Mouse (Mus musculus): ENCODE measurements around the gene Hrct1. TPM values are rescaled to one million over a fixed set of nuclear protein-coding genes. Genes with fewer than 3 reads are reported as not detected.

The Hrct1 gene
- polyA plus RNA-seq, 1 experiment from 2014 or later, result 0.18 TPM

- Histone ChIP-seq H3K36me3 (replicated peaks; ENCODE audit: control insufficient read depth, insufficient read depth, low read depth, low read length) (no peaks in the 10 kb centered on the region), H3K9ac (replicated peaks; ENCODE audit: low read length) (no peak overlapping the region), H3K27me3 (ENCODE audit: control insufficient read depth, insufficient read depth, low read length) (no peaks in the 10 kb centered on the region), H3K4me1 (ENCODE audit: control insufficient read depth, insufficient read depth, low read length) (no peaks in the 10 kb centered on the region), H3K9me3 (replicated peaks; ENCODE audit: control insufficient read depth, low read length) (no peaks in the 10 kb centered on the region), H3K4me2 (ENCODE audit: low read depth, low read length) (no peak overlapping the region), H3K27ac (replicated peaks; ENCODE audit: low read depth, low read length) (no peak overlapping the region), H3K4me3 (ENCODE audit: low read depth, low read length) (no peak overlapping the region)
- ATAC-seq (replicated peaks; ENCODE audit: insufficient number of reproducible peaks, low FRiP score, low TSS enrichment, low read depth) (no peak), DNase-seq (ENCODE audit: low spot score) (no peak)
- 92% methylated on average over 2 of the region's 2 CpGs for WGBS
Observed at GRCm38 (mm10) chr4:43769374-43769773, 42.4 kb downstream of the Hrct1 start.

- DNase-seq (ENCODE audit: low spot score) (no peak), ATAC-seq (replicated peaks; ENCODE audit: insufficient number of reproducible peaks, low FRiP score, low TSS enrichment, low read depth) (no peak)
- Histone ChIP-seq H3K9ac (replicated peaks; ENCODE audit: low read length) (no peak within 1 kb of the TSS), H3K9me3 (replicated peaks; ENCODE audit: control insufficient read depth, low read length) (no peaks in the 10 kb centered on the region), H3K36me3 (replicated peaks; ENCODE audit: control insufficient read depth, insufficient read depth, low read depth, low read length) (no peaks in the 10 kb centered on the region), H3K4me1 (ENCODE audit: control insufficient read depth, insufficient read depth, low read length) (no peaks in the 10 kb centered on the region), H3K27me3 (ENCODE audit: control insufficient read depth, insufficient read depth, low read length) (no peaks in the 10 kb centered on the region), H3K4me3 (ENCODE audit: low read depth, low read length) (no peak within 1 kb of the TSS), H3K27ac (replicated peaks; ENCODE audit: low read depth, low read length) (no peak within 1 kb of the TSS), H3K4me2 (ENCODE audit: low read depth, low read length) (no peak within 1 kb of the TSS)
- 88% methylated on average over 6 of the region's 6 CpGs for WGBS
Observed at GRCm38 (mm10) chr4:43770909-43771308, 43.9 kb downstream of the Hrct1 start, which contains the start of gene Olfr159. Gene Olfr159, minus strand, starts transcription at chr4:43771009.

DNA sequence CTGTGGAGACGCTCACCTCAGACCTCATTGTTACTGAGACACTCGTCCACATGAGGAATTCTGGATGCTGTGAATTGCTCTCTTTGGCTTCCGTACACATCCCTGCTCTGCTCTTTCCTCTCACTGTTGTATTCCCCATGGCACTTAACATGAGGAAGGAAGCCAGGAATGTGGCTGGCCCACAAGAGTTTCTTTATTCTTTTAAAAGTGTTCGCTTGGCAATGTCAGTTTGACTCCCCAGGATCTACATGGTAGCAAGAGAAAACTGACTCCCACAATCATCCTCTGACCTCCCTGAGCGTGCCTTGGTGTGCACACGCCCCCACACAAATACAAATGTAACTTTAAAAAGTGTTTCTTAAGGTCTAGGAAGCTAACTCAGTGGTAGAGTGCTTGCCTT, 44.6 kb downstream of the Hrct1 start:
- no peak for ATAC-seq (replicated peaks; ENCODE audit: insufficient number of reproducible peaks, low FRiP score, low TSS enrichment, low read depth)
- Histone ChIP-seq H3K9me3 (replicated peaks; ENCODE audit: control insufficient read depth, low read length) (no peaks in the 10 kb centered on the region), H3K4me3 (ENCODE audit: low read depth, low read length) (no peak overlapping the region), H3K9ac (replicated peaks; ENCODE audit: low read length) (no peak overlapping the region), H3K36me3 (replicated peaks; ENCODE audit: control insufficient read depth, insufficient read depth, low read depth, low read length) (no peaks in the 10 kb centered on the region), H3K4me1 (ENCODE audit: control insufficient read depth, insufficient read depth, low read length) (no peaks in the 10 kb centered on the region), H3K27me3 (ENCODE audit: control insufficient read depth, insufficient read depth, low read length) (no peaks in the 10 kb centered on the region), H3K27ac (replicated peaks; ENCODE audit: low read depth, low read length) (no peak overlapping the region), H3K4me2 (ENCODE audit: low read depth, low read length) (no peak overlapping the region)
- DNase-seq (ENCODE audit: low spot score), result no peak
- 53% methylated on average over 6 of the region's 6 CpGs for WGBS

- Histone ChIP-seq H3K27ac (replicated peaks; ENCODE audit: low read depth, low read length) (no peak overlapping the region), H3K27me3 (ENCODE audit: control insufficient read depth, insufficient read depth, low read length) (no peaks in the 10 kb centered on the region), H3K4me1 (ENCODE audit: control insufficient read depth, insufficient read depth, low read length) (no peaks in the 10 kb centered on the region), H3K36me3 (replicated peaks; ENCODE audit: control insufficient read depth, insufficient read depth, low read depth, low read length) (no peaks in the 10 kb centered on the region), H3K4me2 (ENCODE audit: low read depth, low read length) (no peak overlapping the region), H3K9me3 (replicated peaks; ENCODE audit: control insufficient read depth, low read length) (no peaks in the 10 kb centered on the region), H3K9ac (replicated peaks; ENCODE audit: low read length) (no peak overlapping the region), H3K4me3 (ENCODE audit: low read depth, low read length) (no peak overlapping the region)
- DNase-seq (ENCODE audit: low spot score), result no peak
- no peak for ATAC-seq (replicated peaks; ENCODE audit: insufficient number of reproducible peaks, low FRiP score, low TSS enrichment, low read depth)
- 39% methylated on average over 2 of the region's 2 CpGs for WGBS
Observed at GRCm38 (mm10) chr4:43772304-43772703, 45.3 kb downstream of the Hrct1 start.

Other genes with a start within 250 kb of the Hrct1 start
- not detected in 2 replicates for gene Sit1, start 243.5 kb upstream of the Hrct1 start, polyA plus RNA-seq (2014; fragmentation: Nextera tagmentation; extraction: Ambion mirVana)
- gene Ccdc107, start 234.3 kb upstream of the Hrct1 start, polyA plus RNA-seq (2014; fragmentation: Nextera tagmentation; extraction: Ambion mirVana), result 54.6 and 61.1 TPM in 2 replicates
- 41.0 and 43.7 TPM in 2 replicates for gene Arhgef39, start 227.5 kb upstream of the Hrct1 start, polyA plus RNA-seq (2014; fragmentation: Nextera tagmentation; extraction: Ambion mirVana)
- gene Car9, start 220.2 kb upstream of the Hrct1 start, polyA plus RNA-seq (2014; fragmentation: Nextera tagmentation; extraction: Ambion mirVana), result 0.41 and 0.52 TPM in 2 replicates
- 97.9 and 99.1 TPM in 2 replicates for gene Tpm2, start 203.4 kb upstream of the Hrct1 start, polyA plus RNA-seq (2014; fragmentation: Nextera tagmentation; extraction: Ambion mirVana)
- 41.0 and 41.7 TPM in 2 replicates for gene Creb3, start 164.9 kb upstream of the Hrct1 start, polyA plus RNA-seq (2014; fragmentation: Nextera tagmentation; extraction: Ambion mirVana)
- 40.6 and 42.1 TPM in 2 replicates for gene Tln1, start 164.5 kb upstream of the Hrct1 start, polyA plus RNA-seq (2014; fragmentation: Nextera tagmentation; extraction: Ambion mirVana)
- 21.1 and 30.4 TPM in 2 replicates for gene Rgp1, start 148.5 kb upstream of the Hrct1 start, polyA plus RNA-seq (2014; fragmentation: Nextera tagmentation; extraction: Ambion mirVana)
- gene Gba2, start 148.3 kb upstream of the Hrct1 start, polyA plus RNA-seq (2014; fragmentation: Nextera tagmentation; extraction: Ambion mirVana), result 21.0 and 21.1 TPM in 2 replicates
- not detected in 2 replicates for gene Msmp, start 142.7 kb upstream of the Hrct1 start, polyA plus RNA-seq (2014; fragmentation: Nextera tagmentation; extraction: Ambion mirVana)
- 16.6 and 18.2 TPM in 2 replicates for gene Npr2, start 95.3 kb upstream of the Hrct1 start, polyA plus RNA-seq (2014; fragmentation: Nextera tagmentation; extraction: Ambion mirVana)
- gene Spag8, start 73.6 kb upstream of the Hrct1 start, polyA plus RNA-seq (2014; fragmentation: Nextera tagmentation; extraction: Ambion mirVana), result 1.1 and 1.8 TPM in 2 replicates
- 76.3 and 84.7 TPM in 2 replicates for gene Hint2, start 70.7 kb upstream of the Hrct1 start, polyA plus RNA-seq (2014; fragmentation: Nextera tagmentation; extraction: Ambion mirVana)
- 2.1 and 3.2 TPM in 2 replicates for gene Tmem8b, start 58.2 kb upstream of the Hrct1 start, polyA plus RNA-seq (2014; fragmentation: Nextera tagmentation; extraction: Ambion mirVana)
- 2.8 and 3.0 TPM in 2 replicates for gene Fam221b, start 58.0 kb upstream of the Hrct1 start, polyA plus RNA-seq (2014; fragmentation: Nextera tagmentation; extraction: Ambion mirVana)
- not detected in 2 replicates for gene Olfr70, start 26.4 kb upstream of the Hrct1 start, polyA plus RNA-seq (2014; fragmentation: Nextera tagmentation; extraction: Ambion mirVana)
- not detected in 2 replicates for gene Olfr71, start 16.9 kb upstream of the Hrct1 start, polyA plus RNA-seq (2014; fragmentation: Nextera tagmentation; extraction: Ambion mirVana)
- gene Spaar, start 2.8 kb downstream of the Hrct1 start, polyA plus RNA-seq (2014; fragmentation: Nextera tagmentation; extraction: Ambion mirVana), result 0.04 and 0.08 TPM in 2 replicates
- not detected in 2 replicates for gene Olfr159, start 43.8 kb downstream of the Hrct1 start, polyA plus RNA-seq (2014; fragmentation: Nextera tagmentation; extraction: Ambion mirVana)
- 0.26 TPM in 1 of 2 replicates, not detected in the other for gene Olfr156, start 96.7 kb downstream of the Hrct1 start, polyA plus RNA-seq (2014; fragmentation: Nextera tagmentation; extraction: Ambion mirVana)
- not detected in 2 replicates for gene Olfr157, start 113.0 kb downstream of the Hrct1 start, polyA plus RNA-seq (2014; fragmentation: Nextera tagmentation; extraction: Ambion mirVana)
- not detected in 2 replicates for gene Olfr155, start 124.4 kb downstream of the Hrct1 start, polyA plus RNA-seq (2014; fragmentation: Nextera tagmentation; extraction: Ambion mirVana)
- gene Reck, start 148.3 kb downstream of the Hrct1 start, polyA plus RNA-seq (2014; fragmentation: Nextera tagmentation; extraction: Ambion mirVana), result 21.7 and 24.3 TPM in 2 replicates
- gene Glipr2, start 230.2 kb downstream of the Hrct1 start, polyA plus RNA-seq (2014; fragmentation: Nextera tagmentation; extraction: Ambion mirVana), result 135 and 142 TPM in 2 replicates